Mouse (Mus musculus) CH12.LX (cell line): ENCODE results near the gene Map3k7. TPM values are rescaled to one million over a fixed set of nuclear protein-coding genes. Genes with fewer than 3 reads are reported as not detected.

ENCODE experiments used
- DNase-seq: peaks from one replicate; pipeline ENCODE4 v3.0.0-alpha.2; 2013; ENCODE audit errors: extremely low read depth
- H3K27ac ChIP-seq: 2 replicates; pipeline ENCODE4 v1.5.1; 2012; ENCODE audit warnings: low read depth, mild to moderate bottlenecking, control low read depth, moderate library complexity; ENCODE audit not compliant: insufficient read depth
- H3K27me3 ChIP-seq: replicated peaks from 2 replicates; pipeline ENCODE3; 2012; ENCODE audit warnings: inconsistent platforms
- H3K36me3 ChIP-seq, 2 experiments: replicated peaks in 1 of 2; 2 replicates each; pipeline versions ENCODE3 to v1.6.1; 2012; ENCODE audit warnings: inconsistent platforms in 1 of 2, low read length in 1 of 2, mild to moderate bottlenecking in 1 of 2, mixed read lengths in 1 of 2, moderate library complexity in 1 of 2; ENCODE audit not compliant: control insufficient read depth in 1 of 2, insufficient read depth in 1 of 2
- H3K4me1 ChIP-seq, 2 experiments: 2 replicates each; pipeline ENCODE4 v1.6.1; 2012; ENCODE audit warnings: inconsistent platforms in 1 of 2, moderate library complexity in 1 of 2; ENCODE audit not compliant: insufficient read depth in 2 of 2, control insufficient read depth in 1 of 2
- H3K4me2 ChIP-seq: 2 replicates; pipeline ENCODE4 v1.6.1; 2012; ENCODE audit warnings: low read depth, mild to moderate bottlenecking, control low read depth; ENCODE audit not compliant: poor library complexity, insufficient read depth, severe bottlenecking
- H3K4me3 ChIP-seq, 3 experiments: fragments of 150-350 bp in 1 of 3; sonication (generic) in 1 of 3; replicated peaks in 1 of 3; 2 replicates each; pipeline versions ENCODE3 to v1.5.1; 2011 to 2012; ENCODE audit warnings: low read depth in 2 of 3, low read length in 2 of 3, mild to moderate bottlenecking in 2 of 3, moderate library complexity in 2 of 3, control low read depth in 1 of 3, improper control_type of control experiment in 1 of 3, inconsistent platforms in 1 of 3, mixed read lengths in 1 of 3; ENCODE audit not compliant: poor library complexity in 1 of 3
- H3K79me2 ChIP-seq: replicated peaks from 2 replicates; pipeline ENCODE4 v1.6.1; 2012; ENCODE audit warnings: mild to moderate bottlenecking, moderate library complexity; ENCODE audit not compliant: control insufficient read depth, poor library complexity, insufficient read depth, severe bottlenecking; ENCODE audit errors: extremely low read depth
- H3K9ac ChIP-seq: 2 replicates; pipeline ENCODE4 v1.6.1; 2012; ENCODE audit warnings: low read depth, mild to moderate bottlenecking, control low read depth, moderate library complexity; ENCODE audit not compliant: insufficient read depth
- H3K9me3 ChIP-seq: replicated peaks from 2 replicates; pipeline ENCODE3; 2012; ENCODE audit warnings: low read length, inconsistent platforms, mixed read lengths
- CHD1 ChIP-seq: IDR thresholded peaks from 2 replicates; pipeline ENCODE4 v1.6.1; 2012; ENCODE audit warnings: low read depth, low read length, improper control_type of control experiment, inconsistent platforms
- CTCF ChIP-seq, 2 experiments: IDR thresholded peaks in 1 of 2; conservative IDR thresholded peaks in 1 of 2; 2 replicates each; pipeline ENCODE4 v1.5.1; 2011 to 2012; ENCODE audit warnings: low read depth in 2 of 2, low read length in 2 of 2, improper control_type of control experiment in 1 of 2, inconsistent platforms in 1 of 2, mild to moderate bottlenecking in 1 of 2, moderate library complexity in 1 of 2
- EP300 ChIP-seq: IDR thresholded peaks from 2 replicates; pipeline ENCODE4 v1.6.1; 2011; ENCODE audit warnings: low read length, improper control_type of control experiment
- ETS1 ChIP-seq: conservative IDR thresholded peaks from 2 replicates; pipeline ENCODE4 v1.6.1; 2012; ENCODE audit warnings: low read depth, mild to moderate bottlenecking, inconsistent platforms, low read length, improper control_type of control experiment, moderate library complexity
- HCFC1 ChIP-seq: IDR thresholded peaks from 2 replicates; pipeline ENCODE4 v1.6.1; 2012; ENCODE audit warnings: low read depth, mild to moderate bottlenecking, inconsistent platforms, low read length, improper control_type of control experiment
- IRF4 ChIP-seq: IDR thresholded peaks from 2 replicates; pipeline ENCODE4 v1.6.1; 2014; ENCODE audit warnings: low read depth, mild to moderate bottlenecking, inconsistent platforms, low read length, improper control_type of control experiment
- JUND ChIP-seq: conservative IDR thresholded peaks from 2 replicates; pipeline ENCODE4 v1.6.1; 2011; ENCODE audit warnings: low read depth, low read length, improper control_type of control experiment
- MAFK ChIP-seq: IDR thresholded peaks from 2 replicates; pipeline ENCODE4 v1.6.1; 2011; ENCODE audit warnings: low read length, improper control_type of control experiment; ENCODE audit not compliant: insufficient replicate concordance
- MAZ ChIP-seq: IDR thresholded peaks from 2 replicates; pipeline ENCODE4 v1.6.1; 2012; ENCODE audit warnings: low read depth, mild to moderate bottlenecking, inconsistent platforms, low read length, improper control_type of control experiment, moderate library complexity
- MEF2A ChIP-seq: IDR thresholded peaks from 2 replicates; pipeline ENCODE4 v1.6.1; 2014; ENCODE audit warnings: low read depth, mild to moderate bottlenecking, inconsistent platforms, low read length, improper control_type of control experiment, borderline replicate concordance
- MXI1 ChIP-seq: IDR thresholded peaks from 2 replicates; pipeline ENCODE4 v1.6.1; 2011; ENCODE audit warnings: mild to moderate bottlenecking, low read depth, low read length, improper control_type of control experiment
- NRF1 ChIP-seq: IDR thresholded peaks from 2 replicates; pipeline ENCODE4 v1.6.1; 2014; ENCODE audit warnings: low read depth, mild to moderate bottlenecking, inconsistent platforms, low read length, improper control_type of control experiment, moderate library complexity
- POLR2AphosphoS2 ChIP-seq: IDR thresholded peaks from 2 replicates; pipeline ENCODE4 v1.6.1; 2011; ENCODE audit warnings: low read depth, low read length, improper control_type of control experiment
- RAD21 ChIP-seq: IDR thresholded peaks from 2 replicates; pipeline ENCODE4 v1.6.1; 2011; ENCODE audit warnings: low read depth, mild to moderate bottlenecking, low read length, improper control_type of control experiment, moderate library complexity
- SMC3 ChIP-seq: IDR thresholded peaks from 2 replicates; pipeline ENCODE4 v1.6.1; 2011; ENCODE audit warnings: low read depth, low read length, improper control_type of control experiment
- UBTF ChIP-seq: IDR thresholded peaks from 2 replicates; pipeline ENCODE4 v1.6.1; 2012; ENCODE audit warnings: low read depth, mild to moderate bottlenecking, inconsistent platforms, low read length, improper control_type of control experiment, moderate library complexity
- ZC3H11A ChIP-seq: IDR thresholded peaks from 2 replicates; pipeline ENCODE4 v1.6.1; 2012; ENCODE audit warnings: low read depth, mild to moderate bottlenecking, inconsistent platforms, low read length, improper control_type of control experiment
- ZKSCAN1 ChIP-seq: IDR thresholded peaks from 2 replicates; pipeline ENCODE4 v1.6.1; 2012; ENCODE audit warnings: low read depth, inconsistent platforms, low read length, improper control_type of control experiment, borderline replicate concordance
- ZMIZ1 ChIP-seq: IDR thresholded peaks from 2 replicates; pipeline ENCODE4 v1.6.1; 2012; ENCODE audit warnings: low read depth, mild to moderate bottlenecking, inconsistent platforms, low read length, improper control_type of control experiment
- dilution Hi-C: fragments of 300-500 bp; cut with MboI; formaldehyde crosslinking; loops from 2 replicates; pipeline ENCODE4 v1.14.3; 2020; ENCODE audit warnings: low sequenced_read_pairs; ENCODE audit not compliant: extremely low pct_unique_long_range_greater_than_20kb, extremely low pct_ligation_motif_present
- in situ Hi-C: fragments of 300-500 bp; cut with MboI; formaldehyde crosslinking; loops from 3 replicates; pipeline ENCODE4 v1.14.3; 2019; ENCODE audit warnings: low sequenced_read_pairs, low pct_ligation_motif_present, low pct_unique_long_range_greater_than_20kb, mixed read lengths
- polyA plus RNA-seq: library from polyadenylated mRNA; unstranded; fragments of >175 nt; gene quantifications from 2 replicates; pipeline ENCODE4 v1.2.1, GENCODE M21; 2012; ENCODE audit warnings: low read depth; ENCODE audit not compliant: insufficient read length
- total RNA-seq, 2 experiments: library from RNA; depleted of rRNA; stranded (reverse); fragments of 300-350 nt in 1 of 2; fragments of >200 nt in 1 of 2; gene quantifications; 2 replicates each; pipeline ENCODE4 v1.2.3; 2012 to 2014

Map3k7 gene
- total and polyA plus RNA-seq, 3 experiments, result 41.7 to 63.7 (median 43.9) TPM

GRCm38 (mm10) chr4:31965208-31965607, 1.3 kb downstream of the Map3k7 start:
- Histone ChIP-seq H3K4me1 (peaks cover 5 to 49% of the 10 kb centered on the region in 2 experiments; a peak in 3 of 4 replicates), H3K27ac (no peak overlapping the region), H3K27me3 (no peaks in the 10 kb centered on the region), H3K36me3 (peaks cover 0 to 19% of the 10 kb centered on the region in 2 experiments), H3K4me3 (peak overlapping the region in 2 of 3 experiments; percentile 77 to 89), H3K79me2 (peaks cover 38% of the 10 kb centered on the region), H3K4me2 (peak overlapping the region; percentile 77), H3K9ac (peak overlapping the region; percentile 81), H3K9me3 (no peaks in the 10 kb centered on the region)
- TF ChIP-seq CHD1 (no peak), ZC3H11A (no peak), NRF1 (no peak), ZMIZ1 (no peak), MXI1 (no peak), RAD21 (no peak), ZKSCAN1 (no peak), HCFC1 (no peak), UBTF (no peak)
- in situ Hi-C loops (no loop called here), dilution Hi-C loops (no loop called here)
- no peak for DNase-seq

GRCm38 (mm10) chr4:31971437-31971836, 7.5 kb downstream of the Map3k7 start:
- H3K27me3 ChIP-seq, result no peaks in the 10 kb centered on the region
- no peak overlapping the region for H3K27ac ChIP-seq
- no peaks in the 10 kb centered on the region for H3K9me3 ChIP-seq
- H3K79me2 ChIP-seq, result peaks cover 23% of the 10 kb centered on the region
- H3K4me3 ChIP-seq, result no peak overlapping the region
- H3K4me1 ChIP-seq, result peaks cover 0 to 49% of the 10 kb centered on the region in 2 experiments; a peak in 2 of 4 replicates
- in situ Hi-C loops (loop anchor here (10.0 kb wide), 1 partner anchor 83 kb away; no protein-coding TSS in a partner anchor), dilution Hi-C loops (no loop called here)
- DNase-seq, result no peak
- H3K4me2 ChIP-seq, result no peak overlapping the region
- H3K36me3 ChIP-seq, result peaks cover 3 to 28% of the 10 kb centered on the region in 2 experiments
- TF ChIP-seq IRF4 (no peak), RAD21 (no peak), MAZ (no peak), ETS1 (no peak)
- no peak overlapping the region for H3K9ac ChIP-seq

- Histone ChIP-seq H3K36me3 (peaks cover 9 to 31% of the 10 kb centered on the region in 2 experiments), H3K4me3 (no peak overlapping the region), H3K4me1 (peaks cover 0 to 43% of the 10 kb centered on the region in 2 experiments; a peak in 2 of 4 replicates), H3K9me3 (no peaks in the 10 kb centered on the region), H3K27me3 (no peaks in the 10 kb centered on the region), H3K79me2 (peaks cover 23% of the 10 kb centered on the region), H3K27ac (no peak overlapping the region), H3K4me2 (no peak overlapping the region), H3K9ac (no peak overlapping the region)
- in situ Hi-C loops (loop anchor here (10.0 kb wide), 1 partner anchor 83 kb away; no protein-coding TSS in a partner anchor), dilution Hi-C loops (no loop called here)
- DNase-seq, result peak; percentile 33
- TF ChIP-seq POLR2AphosphoS2 (no peak), SMC3 (peak; percentile 47), EP300 (no peak), ZKSCAN1 (no peak), MXI1 (no peak), UBTF (no peak), CTCF (conservative IDR thresholded peaks at IDR 0.05 in 1 of 2, IDR thresholded peaks at IDR 0.05 in 1 of 2; ENCODE audit: low read depth in 2 of 2, low read length in 2 of 2) (peak in 1 of 2 experiments; percentile 70; a peak in 2 of 4 replicates), MAFK (0 out of 2 replicates have a peak, but pooled peaks have one; percentile 21), ZC3H11A (no peak), RAD21 (peak; percentile 70), JUND (no peak), MEF2A (no peak)
Measured at GRCm38 (mm10) chr4:31972181-31972580, 8.3 kb downstream of the Map3k7 start.
